20 mouse cellular contexts compared by ENCODE assay signal in genomic region chr3:146741158-146741557, GRCm38 (mm10). TPM values are rescaled to one million over a fixed set of nuclear protein-coding genes. Genes with fewer than 3 reads are reported as not detected.
A peak's percentile ranks its signal among the peaks of the same experiment; 100 is the strongest.
DNase-seq lines count a peak whose midpoint lies in the region; ATAC-seq and TF ChIP-seq lines count a peak whose summit lies in the region.
"Had no signal": no experiment of that assay in that cellular context is flagged by ENCODE, and none has a peak within 500 bp of the region (broad histone marks: within the 10 kb centered on the region; RNA-seq: fewer than 3 reads in every experiment).

No protein-coding gene starts in this region.

- no peak for DNase-seq in hindbrain, embryonic 14.5 days (ENCODE audit: low spot score)
- DNase-seq in forebrain, embryonic 14.5 days (ENCODE audit: low spot score), result no peak
- no peak for DNase-seq in cerebellum, adult 2 months
- no peak for DNase-seq in right cerebral cortex, postnatal 36 days (ENCODE audit: low spot score in 2 of 2)
- DNase-seq in heart, adult 11 months, result no peak
- DNase-seq: adrenal gland, postnatal 14 days; cerebellum, adult 11-12 months; heart, postnatal 36 days; kidney, adult 2 months; kidney, postnatal 25 days; layer of hippocampus, adult 9-11 months; thymus, adult 2 months had no signal

- no peak overlapping the region for H3K4me2 ChIP-seq in hindbrain, embryonic 14.5 days (replicated peaks)
- H3K4me2 ChIP-seq in hindbrain, embryonic 12.5 days (replicated peaks), result no peak overlapping the region
- H3K4me2 ChIP-seq in forebrain, embryonic 14.5 days (ENCODE audit: low read length), result no peak overlapping the region
- H3K4me2 ChIP-seq in intestine, embryonic 16.5 days (ENCODE audit: low read depth, low read length), result no peak overlapping the region
- H3K4me2 ChIP-seq: embryonic facial prominence, embryonic 13.5 days; heart, embryonic 13.5 days; limb, embryonic 13.5 days; neural tube, embryonic 15.5 days had no signal

- H3K9ac ChIP-seq in hindbrain, embryonic 14.5 days, result no peak overlapping the region
- H3K9ac ChIP-seq in hindbrain, embryonic 12.5 days, result no peak overlapping the region
- no peak overlapping the region for H3K9ac ChIP-seq in forebrain, embryonic 14.5 days (ENCODE audit: low read length)
- H3K9ac ChIP-seq in intestine, embryonic 16.5 days (ENCODE audit: low read depth, low read length), result no peak overlapping the region
- H3K9ac ChIP-seq: embryonic facial prominence, embryonic 13.5 days; heart, embryonic 13.5 days; limb, embryonic 13.5 days; neural tube, embryonic 15.5 days had no signal

- H3K9me3 ChIP-seq in hindbrain, embryonic 14.5 days (ENCODE audit: control insufficient read depth, low read length), result no peaks in the 10 kb centered on the region
- H3K9me3 ChIP-seq in hindbrain, embryonic 12.5 days (replicated peaks), result no peaks in the 10 kb centered on the region
- H3K9me3 ChIP-seq in forebrain, embryonic 14.5 days (replicated peaks; ENCODE audit: control insufficient read depth, low read length), result no peaks in the 10 kb centered on the region
- H3K9me3 ChIP-seq in intestine, embryonic 16.5 days (ENCODE audit: control insufficient read depth, low read length), result no peaks in the 10 kb centered on the region
- H3K9me3 ChIP-seq: embryonic facial prominence, embryonic 13.5 days; heart, embryonic 13.5 days; limb, embryonic 13.5 days; neural tube, embryonic 15.5 days had no signal

- peaks cover 79% of the 10 kb centered on the region for H3K36me3 ChIP-seq in hindbrain, embryonic 14.5 days (replicated peaks; ENCODE audit: control insufficient read depth, insufficient read depth)
- peaks cover 60% of the 10 kb centered on the region for H3K36me3 ChIP-seq in hindbrain, embryonic 12.5 days
- H3K36me3 ChIP-seq in forebrain, embryonic 14.5 days (ENCODE audit: control insufficient read depth, insufficient read depth, low read length), result peaks cover 61% of the 10 kb centered on the region
- H3K36me3 ChIP-seq in intestine, embryonic 16.5 days (ENCODE audit: control insufficient read depth, insufficient read depth, low read length), result peaks cover 4% of the 10 kb centered on the region; the same call in 1 of the 2 replicates

- H3K27me3 ChIP-seq in hindbrain, embryonic 14.5 days (ENCODE audit: control insufficient read depth, insufficient read depth, low read length), result no peaks in the 10 kb centered on the region
- no peaks in the 10 kb centered on the region for H3K27me3 ChIP-seq in hindbrain, embryonic 12.5 days
- H3K27me3 ChIP-seq in forebrain, embryonic 14.5 days (replicated peaks; ENCODE audit: control insufficient read depth, insufficient read depth, low read length), result no peaks in the 10 kb centered on the region
- no peaks in the 10 kb centered on the region for H3K27me3 ChIP-seq in intestine, embryonic 16.5 days (replicated peaks; ENCODE audit: control insufficient read depth, insufficient read depth, low read length)
- H3K27me3 ChIP-seq in cerebellum, adult 2 months (ENCODE audit: control insufficient read depth, insufficient read depth, low read length), result no peaks in the 10 kb centered on the region
- H3K27me3 ChIP-seq: embryonic facial prominence, embryonic 13.5 days; heart, embryonic 13.5 days; limb, embryonic 13.5 days; neural tube, embryonic 15.5 days had no signal

- WGBS in hindbrain, embryonic 14.5 days, result 96% methylated on average over 5 of the region's 5 CpGs
- 87% methylated on average over 5 of the region's 5 CpGs for WGBS in hindbrain, embryonic 12.5 days
- WGBS in forebrain, embryonic 14.5 days, result 97% methylated on average over 5 of the region's 5 CpGs
- WGBS in intestine, embryonic 16.5 days, result 90% methylated on average over 5 of the region's 5 CpGs
- WGBS in cerebellum, adult 2 months, result 93% methylated on average over 5 of the region's 5 CpGs

- no peak overlapping the region for H3K4me3 ChIP-seq in hindbrain, embryonic 14.5 days (replicated peaks; ENCODE audit: low read length)
- no peak overlapping the region for H3K4me3 ChIP-seq in hindbrain, embryonic 12.5 days
- no peak overlapping the region for H3K4me3 ChIP-seq in forebrain, embryonic 14.5 days (ENCODE audit: low read depth, low read length)
- H3K4me3 ChIP-seq in intestine, embryonic 16.5 days (ENCODE audit: low read length), result no peak overlapping the region
- no peak overlapping the region for H3K4me3 ChIP-seq in cerebellum, adult 2 months (replicated peaks; ENCODE audit: insufficient read depth, low read depth, low read length)
- H3K4me3 ChIP-seq: embryonic facial prominence, embryonic 13.5 days; heart, embryonic 13.5 days; limb, embryonic 13.5 days; myocyte; neural tube, embryonic 15.5 days had no signal

- TF ChIP-seq CTCF in cerebellum, adult 2 months (IDR thresholded peaks at IDR 0.05; ENCODE audit: borderline replicate concordance, insufficient read depth, low read depth, low read length), result no peak

- H3K4me1 ChIP-seq in hindbrain, embryonic 14.5 days (replicated peaks; ENCODE audit: control insufficient read depth, insufficient read depth, low read length), result no peaks in the 10 kb centered on the region; the same call in 1 of the 2 replicates
- H3K4me1 ChIP-seq in hindbrain, embryonic 12.5 days, result no peaks in the 10 kb centered on the region
- H3K4me1 ChIP-seq in forebrain, embryonic 14.5 days (ENCODE audit: control insufficient read depth, insufficient read depth, low read length), result no peaks in the 10 kb centered on the region
- no peaks in the 10 kb centered on the region for H3K4me1 ChIP-seq in intestine, embryonic 16.5 days (ENCODE audit: control insufficient read depth, insufficient read depth, low read length)
- no peaks in the 10 kb centered on the region for H3K4me1 ChIP-seq in cerebellum, adult 2 months (ENCODE audit: control insufficient read depth, insufficient read depth, low read length)
- H3K4me1 ChIP-seq: embryonic facial prominence, embryonic 13.5 days; neural tube, embryonic 15.5 days had no signal

- H3K27ac ChIP-seq in hindbrain, embryonic 14.5 days, result 0 out of 2 replicates have a peak overlapping the region, but pooled peaks have one; percentile 39
- no peak overlapping the region for H3K27ac ChIP-seq in hindbrain, embryonic 12.5 days
- 0 out of 2 replicates have a peak overlapping the region, but pooled peaks have one; percentile 10 for H3K27ac ChIP-seq in forebrain, embryonic 14.5 days (ENCODE audit: low read depth, low read length)
- no peak overlapping the region for H3K27ac ChIP-seq in intestine, embryonic 16.5 days (ENCODE audit: low read length)
- H3K27ac ChIP-seq in cerebellum, adult 2 months (ENCODE audit: insufficient read depth, low read length), result no peak overlapping the region
- H3K27ac ChIP-seq: embryonic facial prominence, embryonic 13.5 days; heart, embryonic 13.5 days; limb, embryonic 13.5 days; neural tube, embryonic 15.5 days had no signal

- no peak for TF ChIP-seq POLR2A in cerebellum, adult 2 months (IDR thresholded peaks at IDR 0.05; ENCODE audit: borderline replicate concordance, insufficient read depth, low read length)

- ATAC-seq in hindbrain, embryonic 14.5 days (ENCODE audit: low FRiP score), result no peak; the same call in 1 of the 2 replicates
- no peak for ATAC-seq in hindbrain, embryonic 12.5 days (ENCODE audit: low FRiP score)
- ATAC-seq in forebrain, embryonic 14.5 days, result no peak
- peak; percentile 28 for ATAC-seq in intestine, embryonic 16.5 days
- ATAC-seq in megakaryocyte-erythroid progenitor cell, adult 5-6 weeks (replicated peaks; ENCODE audit: low FRiP score, low TSS enrichment, poor library complexity, severe bottlenecking), result peak; percentile 95

RNA-seq across cellular contexts. Expression of gene Samd13, which starts 55.8 kb away (rescaled TPM):
- 0.24 and 0.50 TPM in 2 replicates for polyA plus RNA-seq in hindbrain, embryonic 14.5 days (2014; fragmentation: Nextera tagmentation; extraction: Ambion mirVana)
- polyA plus RNA-seq in hindbrain, embryonic 12.5 days (2016; fragmentation: Nextera tagmentation; extraction: Ambion mirVana), result 0.79 and 1.2 TPM in 2 replicates
- 0.22 and 0.30 TPM in 2 replicates for polyA plus RNA-seq in forebrain, embryonic 14.5 days (2014; fragmentation: Nextera tagmentation; extraction: Ambion mirVana)
- 0.56 and 0.66 TPM in 2 replicates for polyA plus RNA-seq in intestine, embryonic 16.5 days (2015; fragmentation: Nextera tagmentation; extraction: Ambion mirVana)
- total RNA-seq in megakaryocyte-erythroid progenitor cell, adult 5-6 weeks (2014; fragmentation: Nextera tagmentation), result 6.9 and 8.6 TPM in 2 replicates
- total RNA-seq in megakaryocyte-erythroid progenitor cell, adult 5-6 weeks (2017), result 3.6 and 5.7 TPM in 2 replicates
- 0.14 TPM in 1 of 2 replicates, not detected in the other for polyA plus RNA-seq in cerebellum, adult 2 months (2012; rRNA removed)
- polyA plus RNA-seq: myocyte; thymus, adult 2 months had no signal

Comparison
In these comparisons a context has a peak if more than half of its experiments do, and no peak if none do; other contexts are left out.
1. H3K27ac ChIP-seq: peak in hindbrain, embryonic 14.5 days (single experiment) and forebrain, embryonic 14.5 days (single experiment); none in hindbrain, embryonic 12.5 days (single experiment), intestine, embryonic 16.5 days (single experiment) and cerebellum, adult 2 months (single experiment).
2. ATAC-seq: peak in intestine, embryonic 16.5 days (single experiment) and megakaryocyte-erythroid progenitor cell, adult 5-6 weeks (single experiment); none in hindbrain, embryonic 14.5 days (single experiment), hindbrain, embryonic 12.5 days (single experiment) and forebrain, embryonic 14.5 days (single experiment).